Mouse (Mus musculus) small intestine, adult 2 months (tissue): ENCODE results near the gene Lmnb2.

ENCODE experiments used
- CTCF ChIP-seq: fragments of 200-500 bp; IDR thresholded peaks from 2 replicates; pipeline ENCODE4 v1.5.1; 2012; ENCODE audit warnings: low read depth, mild to moderate bottlenecking, control low read depth, inconsistent platforms, low read length, moderate library complexity, mixed read lengths; ENCODE audit not compliant: insufficient replicate concordance, insufficient read length; ENCODE audit errors: extremely low read depth
- POLR2A ChIP-seq: fragments of 200-500 bp; IDR thresholded peaks from 2 replicates; pipeline ENCODE4 v1.6.1; 2012; ENCODE audit warnings: low read depth, mild to moderate bottlenecking, control low read depth, inconsistent platforms, low read length, moderate library complexity

DNA sequence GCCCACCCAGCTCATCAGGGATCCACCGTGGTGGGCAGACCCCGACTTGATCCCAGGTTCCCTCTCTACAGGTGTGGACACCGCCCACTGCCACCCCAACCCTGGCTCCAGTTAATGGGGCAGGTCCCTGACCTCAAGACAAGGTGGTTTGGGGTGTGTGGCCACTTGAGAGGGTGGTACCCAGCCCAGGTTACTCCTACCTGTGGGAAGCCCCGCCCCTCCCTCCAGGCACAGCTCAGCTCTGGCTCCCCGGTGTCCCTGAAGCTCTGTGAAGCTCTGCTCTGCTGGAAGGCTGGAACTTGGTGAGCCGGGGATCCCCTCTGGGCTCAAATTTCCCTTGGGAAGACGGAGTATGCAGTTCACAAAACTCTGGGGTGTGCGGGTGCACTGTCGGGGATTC is 46.5 kb downstream of the Lmnb2 start, which contains the start of gene Tmprss9:
- no peak for TF ChIP-seq POLR2A
- TF ChIP-seq CTCF: no peak
